Mouse (Mus musculus) ES-Bruce4 (cell line): ENCODE results near the gene Slu7. TPM values are rescaled to one million over a fixed set of nuclear protein-coding genes. Genes with fewer than 3 reads are reported as not detected.

ENCODE experiments used
- H3K27ac ChIP-seq: 2 replicates; pipeline ENCODE4 v1.5.1; 2012; ENCODE audit warnings: low read length, inconsistent platforms; ENCODE audit not compliant: insufficient read depth
- H3K27me3 ChIP-seq: 2 replicates; pipeline ENCODE4 v1.6.1; 2012; ENCODE audit warnings: mild to moderate bottlenecking, low read length, inconsistent platforms; ENCODE audit not compliant: control insufficient read depth, poor library complexity, insufficient read depth, severe bottlenecking
- H3K36me3 ChIP-seq: 2 replicates; pipeline ENCODE4 v1.6.1; 2012; ENCODE audit warnings: inconsistent platforms, mild to moderate bottlenecking, low read length, moderate library complexity; ENCODE audit not compliant: control insufficient read depth, poor library complexity, insufficient read depth, severe bottlenecking
- H3K4me1 ChIP-seq: one replicate; pipeline ENCODE4 v1.8.1; 2011; ENCODE audit warnings: low read length; ENCODE audit not compliant: control insufficient read depth, insufficient read depth
- H3K4me3 ChIP-seq: 2 replicates; pipeline ENCODE4 v1.5.1; 2011; ENCODE audit warnings: low read depth, mild to moderate bottlenecking, low read length
- H3K9ac ChIP-seq: 2 replicates; pipeline ENCODE4 v1.6.1; 2012; ENCODE audit warnings: low read depth, mild to moderate bottlenecking, inconsistent platforms; ENCODE audit not compliant: poor library complexity, severe bottlenecking
- H3K9me3 ChIP-seq: replicated peaks from 2 replicates; pipeline ENCODE4 v1.6.1; 2012; ENCODE audit warnings: mild to moderate bottlenecking, low read length, inconsistent platforms; ENCODE audit not compliant: control insufficient read depth, poor library complexity, insufficient read depth, severe bottlenecking
- CTCF ChIP-seq: IDR thresholded peaks from one replicate; pipeline ENCODE4 v1.8.1; 2011; ENCODE audit warnings: low read depth, low read length
- EP300 ChIP-seq: IDR thresholded peaks from 2 replicates; pipeline ENCODE4 v1.6.1; 2011; ENCODE audit warnings: low read depth, low read length; ENCODE audit not compliant: insufficient read depth
- POLR2A ChIP-seq: IDR thresholded peaks from one replicate; pipeline ENCODE4 v1.8.1; 2011; ENCODE audit warnings: low read length; ENCODE audit not compliant: insufficient read depth
- polyA plus RNA-seq: library from polyadenylated mRNA; stranded (reverse); fragments of >200 nt; gene quantifications from 2 replicates; pipeline ENCODE4 v1.2.4, GENCODE M21; 2011; ENCODE audit warnings: low read depth; ENCODE audit not compliant: missing spikeins, insufficient read depth, insufficient read length

Slu7 gene
- polyA plus RNA-seq, 1 experiment: 51.1 TPM

GRCm38 (mm10) chr11:43434024-43434407, 472 bp downstream of the Slu7 start:
- H3K9me3 ChIP-seq: no peaks in the 10 kb centered on the region
- no peak for TF ChIP-seq POLR2A
- no peak for TF ChIP-seq EP300
- no peak for TF ChIP-seq CTCF
- peaks cover 15% of the 10 kb centered on the region for H3K36me3 ChIP-seq
- H3K4me1 ChIP-seq: no peaks in the 10 kb centered on the region
- no peak overlapping the region for H3K27ac ChIP-seq
- no peaks in the 10 kb centered on the region for H3K27me3 ChIP-seq
- peak overlapping the region; percentile 81 for H3K9ac ChIP-seq
- peak overlapping the region; percentile 90 for H3K4me3 ChIP-seq

DNA sequence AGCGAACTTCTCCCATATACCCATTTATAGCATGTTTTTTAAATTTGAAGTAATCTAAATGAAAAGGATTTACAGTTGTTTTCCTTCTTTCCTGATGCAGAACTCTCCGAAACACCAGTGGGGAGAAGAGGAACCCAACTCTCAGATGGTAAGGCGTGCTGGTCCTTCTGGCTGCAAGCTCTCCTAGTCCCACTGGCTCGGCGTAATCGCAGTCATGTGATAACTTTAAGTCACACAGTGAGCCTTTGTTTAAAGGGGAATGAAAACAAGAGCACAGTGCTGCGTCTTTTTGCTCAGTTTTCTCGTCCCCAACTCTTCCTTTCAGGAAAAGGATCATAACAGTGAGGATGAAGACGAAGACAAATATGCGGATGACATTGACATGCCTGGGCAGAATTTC, 7.6 kb downstream of the Slu7 start:
- TF ChIP-seq POLR2A (no peak), CTCF (no peak), EP300 (no peak)
- no peak overlapping the region for H3K9ac ChIP-seq
- no peak overlapping the region for H3K27ac ChIP-seq
- H3K4me1 ChIP-seq: no peaks in the 10 kb centered on the region
- peaks cover 76% of the 10 kb centered on the region for H3K36me3 ChIP-seq
- H3K9me3 ChIP-seq: no peaks in the 10 kb centered on the region
- H3K4me3 ChIP-seq: no peak overlapping the region
- H3K27me3 ChIP-seq: no peaks in the 10 kb centered on the region

- H3K4me1 ChIP-seq: no peaks in the 10 kb centered on the region
- no peaks in the 10 kb centered on the region for H3K27me3 ChIP-seq
- H3K27ac ChIP-seq: no peak overlapping the region
- H3K9me3 ChIP-seq: no peaks in the 10 kb centered on the region
- H3K9ac ChIP-seq: no peak overlapping the region
- TF ChIP-seq POLR2A (no peak), CTCF (no peak), EP300 (no peak)
- H3K36me3 ChIP-seq: peaks cover 71% of the 10 kb centered on the region
- no peak overlapping the region for H3K4me3 ChIP-seq
Measured at GRCm38 (mm10) chr11:43443183-43443582, 9.6 kb downstream of the Slu7 start.

- Histone ChIP-seq H3K36me3 (peaks cover 15% of the 10 kb centered on the region), H3K9ac (no peak overlapping the region), H3K9me3 (no peaks in the 10 kb centered on the region), H3K27me3 (no peaks in the 10 kb centered on the region), H3K27ac (no peak overlapping the region), H3K4me1 (no peaks in the 10 kb centered on the region), H3K4me3 (no peak overlapping the region)
- TF ChIP-seq EP300 (no peak), POLR2A (no peak), CTCF (no peak)
Measured at GRCm38 (mm10) chr11:43449916-43450315, 16.4 kb downstream of the Slu7 start.

GRCm38 (mm10) chr11:43451322-43451721, 17.8 kb downstream of the Slu7 start:
- Histone ChIP-seq H3K4me3 (no peak overlapping the region), H3K36me3 (peaks cover 2% of the 10 kb centered on the region), H3K27ac (no peak overlapping the region), H3K9me3 (no peaks in the 10 kb centered on the region), H3K27me3 (no peaks in the 10 kb centered on the region), H3K9ac (no peak overlapping the region), H3K4me1 (no peaks in the 10 kb centered on the region)
- no peak for TF ChIP-seq POLR2A
- TF ChIP-seq EP300: no peak
- no peak for TF ChIP-seq CTCF

- no peak overlapping the region for H3K4me3 ChIP-seq
Measured at GRCm38 (mm10) chr11:43452266-43452665, 18.7 kb downstream of the Slu7 start.

More at GRCm38 (mm10) chr11:43452266-43452665, 18.7 kb downstream of the Slu7 start:
- Histone ChIP-seq H3K27ac (no peak overlapping the region), H3K9ac (no peak overlapping the region), H3K9me3 (no peaks in the 10 kb centered on the region), H3K4me1 (no peaks in the 10 kb centered on the region), H3K27me3 (no peaks in the 10 kb centered on the region), H3K36me3 (no peaks in the 10 kb centered on the region)
- TF ChIP-seq POLR2A: no peak
- no peak for TF ChIP-seq EP300
- no peak for TF ChIP-seq CTCF
